Mouse (Mus musculus): ENCODE results near the gene Arhgap4. TPM values are rescaled to one million over a fixed set of nuclear protein-coding genes. Genes with fewer than 3 reads are reported as not detected.
A peak's percentile ranks its signal among the peaks of the same experiment; 100 is the strongest.

The Arhgap4 gene
- polyA plus RNA-seq, 1 experiment from 2014 or later = 2.2 TPM

DNA sequence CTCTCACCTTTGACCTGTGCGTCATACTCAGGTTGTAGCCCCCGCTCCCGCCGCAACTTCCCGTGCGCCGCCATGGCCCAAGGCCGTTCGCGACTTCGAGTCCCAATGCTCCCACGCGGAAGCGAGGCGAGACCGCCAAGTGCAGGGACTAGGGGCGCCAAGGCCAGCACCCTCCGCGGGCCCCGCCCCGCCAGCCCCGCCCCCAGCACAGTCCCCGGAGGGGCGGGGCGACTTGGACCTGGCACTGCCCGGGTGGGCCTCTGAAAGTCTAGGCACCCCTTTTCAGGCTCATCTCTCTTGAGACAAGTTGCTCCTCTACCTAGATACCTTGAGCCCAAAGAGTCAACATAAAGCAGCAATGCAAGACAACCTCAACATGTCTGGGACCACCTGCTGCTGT lies 10.5 kb downstream of the Arhgap4 start:
- Histone ChIP-seq H3K27ac (replicated peaks) (no peak overlapping the region), H3K4me1 (peaks cover 7% of the 10 kb centered on the region; the same call in 1 of the 2 replicates), H3K4me2 (replicated peaks) (no peak overlapping the region; the same call in 1 of the 2 replicates), H3K27me3 (no peaks in the 10 kb centered on the region), H3K9ac (replicated peaks) (no peak overlapping the region), H3K36me3 (no peaks in the 10 kb centered on the region), H3K9me3 (no peaks in the 10 kb centered on the region), H3K4me3 (no peak overlapping the region)
- ATAC-seq (replicated peaks) = no peak
- WGBS = 11% methylated on average over 20 of the region's 26 CpGs

GRCm38 (mm10) chrX:73910451-73910850 lies 11.2 kb downstream of the Arhgap4 start:
- H3K27me3 ChIP-seq = no peaks in the 10 kb centered on the region
- no peaks in the 10 kb centered on the region for H3K36me3 ChIP-seq
- H3K27ac ChIP-seq (replicated peaks) = no peak overlapping the region
- no peak for ATAC-seq (replicated peaks)
- no peaks in the 10 kb centered on the region for H3K9me3 ChIP-seq
- H3K4me1 ChIP-seq = peaks cover 4% of the 10 kb centered on the region; the same call in 1 of the 2 replicates
- H3K9ac ChIP-seq (replicated peaks) = no peak overlapping the region
- no peak overlapping the region for H3K4me3 ChIP-seq
- no peak overlapping the region for H3K4me2 ChIP-seq (replicated peaks)

GRCm38 (mm10) chrX:73910049-73910448 lies 11.6 kb downstream of the Arhgap4 start:
- WGBS = 70% methylated on average over 1 of the region's 1 CpGs
- Histone ChIP-seq H3K27ac (replicated peaks) (no peak overlapping the region), H3K4me2 (replicated peaks) (no peak overlapping the region), H3K4me1 (0 out of 2 replicates have a peak, but pooled peaks cover 3% of the 10 kb centered on the region), H3K27me3 (no peaks in the 10 kb centered on the region), H3K9ac (replicated peaks) (no peak overlapping the region), H3K9me3 (no peaks in the 10 kb centered on the region), H3K4me3 (no peak overlapping the region), H3K36me3 (no peaks in the 10 kb centered on the region)
- ATAC-seq (replicated peaks) = no peak

- Histone ChIP-seq H3K4me1 (no peaks in the 10 kb centered on the region), H3K9ac (replicated peaks) (no peak overlapping the region), H3K9me3 (no peaks in the 10 kb centered on the region), H3K27ac (replicated peaks) (no peak overlapping the region), H3K4me3 (no peak overlapping the region), H3K4me2 (replicated peaks) (no peak overlapping the region), H3K27me3 (no peaks in the 10 kb centered on the region), H3K36me3 (no peaks in the 10 kb centered on the region)
- ATAC-seq (replicated peaks) = no peak
- 77% methylated on average over 3 of the region's 3 CpGs for WGBS
These were observed 23.7 kb downstream of the Arhgap4 start for GRCm38 (mm10) chrX:73897959-73898358.

- no peak within 1 kb of the TSS for H3K9ac ChIP-seq (replicated peaks)
- H3K9me3 ChIP-seq = no peaks in the 10 kb centered on the region
- H3K4me1 ChIP-seq = no peaks in the 10 kb centered on the region
- no peak within 1 kb of the TSS for H3K27ac ChIP-seq (replicated peaks)
- no peak within 1 kb of the TSS for H3K4me2 ChIP-seq (replicated peaks)
- WGBS = 21% methylated on average over 2 of the region's 2 CpGs
- no peak within 1 kb of the TSS for H3K4me3 ChIP-seq
- no peak for ATAC-seq (replicated peaks)
- no peaks in the 10 kb centered on the region for H3K36me3 ChIP-seq
- no peaks in the 10 kb centered on the region for H3K27me3 ChIP-seq
These were observed 26.0 kb downstream of the Arhgap4 start, which contains the start of gene L1cam for GRCm38 (mm10) chrX:73895719-73896118. L1cam (minus strand) TSS chrX:73896105.

DNA sequence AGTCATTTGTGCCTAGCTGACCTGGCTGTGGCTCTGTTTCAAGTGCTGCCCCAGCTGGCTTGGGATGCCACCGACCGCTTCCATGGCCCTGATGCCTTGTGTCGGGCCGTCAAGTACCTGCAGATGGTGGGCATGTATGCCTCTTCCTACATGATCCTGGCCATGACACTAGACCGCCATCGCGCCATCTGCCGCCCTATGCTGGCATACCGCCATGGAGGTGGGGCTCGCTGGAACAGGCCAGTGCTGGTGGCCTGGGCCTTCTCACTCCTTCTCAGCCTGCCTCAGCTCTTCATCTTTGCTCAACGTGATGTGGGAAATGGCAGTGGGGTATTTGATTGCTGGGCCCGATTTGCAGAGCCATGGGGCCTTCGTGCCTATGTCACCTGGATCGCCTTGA lies 28.8 kb downstream of the Arhgap4 start:
- Histone ChIP-seq H3K4me1 (no peaks in the 10 kb centered on the region), H3K36me3 (no peaks in the 10 kb centered on the region), H3K27me3 (no peaks in the 10 kb centered on the region), H3K4me3 (no peak overlapping the region), H3K9ac (replicated peaks) (no peak overlapping the region), H3K4me2 (replicated peaks) (no peak overlapping the region), H3K27ac (replicated peaks) (no peak overlapping the region), H3K9me3 (no peaks in the 10 kb centered on the region)
- WGBS = 88% methylated on average over 14 of the region's 14 CpGs
- no peak for ATAC-seq (replicated peaks)

- Histone ChIP-seq H3K36me3 (no peaks in the 10 kb centered on the region), H3K9me3 (no peaks in the 10 kb centered on the region), H3K27me3 (no peaks in the 10 kb centered on the region), H3K4me3 (no peak within 1 kb of the TSS), H3K4me1 (no peaks in the 10 kb centered on the region), H3K9ac (replicated peaks) (no peak within 1 kb of the TSS), H3K27ac (replicated peaks) (no peak within 1 kb of the TSS), H3K4me2 (replicated peaks) (no peak within 1 kb of the TSS)
- no peak for ATAC-seq (replicated peaks)
- WGBS = 80% methylated on average over 6 of the region's 6 CpGs
These were observed 30.0 kb downstream of the Arhgap4 start, which contains the start of gene Avpr2 for GRCm38 (mm10) chrX:73891551-73892152. Avpr2 (plus strand) TSS chrX:73892102.

DNA sequence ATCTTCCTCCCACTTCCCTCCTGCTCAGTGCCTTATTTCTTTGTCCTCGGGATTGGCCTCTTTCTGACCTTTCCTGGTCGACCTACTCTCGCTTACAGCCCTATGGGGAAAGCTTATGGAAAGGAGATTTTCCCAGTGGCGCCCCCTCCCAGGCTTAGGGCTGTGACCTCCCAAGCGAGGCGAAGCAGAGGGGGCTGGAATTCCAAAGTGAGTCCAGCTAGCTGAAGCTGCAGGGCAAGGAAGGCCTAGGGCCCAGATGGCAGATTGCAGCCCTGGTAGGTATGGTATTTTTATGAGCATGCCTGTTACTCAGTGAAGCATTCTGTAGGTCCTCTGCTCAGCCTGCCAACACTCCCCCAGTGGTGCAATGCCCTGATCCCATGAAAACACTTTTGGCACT lies 40.2 kb downstream of the Arhgap4 start:
- Histone ChIP-seq H3K9ac (replicated peaks) (no peak overlapping the region), H3K9me3 (no peaks in the 10 kb centered on the region), H3K36me3 (no peaks in the 10 kb centered on the region), H3K4me2 (replicated peaks) (peak overlapping the region; percentile 55), H3K4me3 (peak overlapping the region; percentile 58), H3K4me1 (peaks cover 13% of the 10 kb centered on the region), H3K27ac (replicated peaks) (no peak overlapping the region), H3K27me3 (no peaks in the 10 kb centered on the region)
- 22% methylated on average over 6 of the region's 6 CpGs for WGBS
- ATAC-seq (replicated peaks) = no peak

- Histone ChIP-seq H3K9me3 (no peaks in the 10 kb centered on the region), H3K9ac (replicated peaks) (peak overlapping the region; percentile 70), H3K27ac (replicated peaks) (peak overlapping the region; percentile 79), H3K27me3 (no peaks in the 10 kb centered on the region), H3K4me3 (peak overlapping the region; percentile 58), H3K4me1 (peaks cover 13% of the 10 kb centered on the region), H3K36me3 (no peaks in the 10 kb centered on the region), H3K4me2 (replicated peaks) (peak overlapping the region; percentile 55)
- WGBS = 18% methylated on average over 16 of the region's 16 CpGs
- peak; percentile 37 for ATAC-seq (replicated peaks)
These were observed 40.6 kb downstream of the Arhgap4 start for GRCm38 (mm10) chrX:73881036-73881427.

DNA sequence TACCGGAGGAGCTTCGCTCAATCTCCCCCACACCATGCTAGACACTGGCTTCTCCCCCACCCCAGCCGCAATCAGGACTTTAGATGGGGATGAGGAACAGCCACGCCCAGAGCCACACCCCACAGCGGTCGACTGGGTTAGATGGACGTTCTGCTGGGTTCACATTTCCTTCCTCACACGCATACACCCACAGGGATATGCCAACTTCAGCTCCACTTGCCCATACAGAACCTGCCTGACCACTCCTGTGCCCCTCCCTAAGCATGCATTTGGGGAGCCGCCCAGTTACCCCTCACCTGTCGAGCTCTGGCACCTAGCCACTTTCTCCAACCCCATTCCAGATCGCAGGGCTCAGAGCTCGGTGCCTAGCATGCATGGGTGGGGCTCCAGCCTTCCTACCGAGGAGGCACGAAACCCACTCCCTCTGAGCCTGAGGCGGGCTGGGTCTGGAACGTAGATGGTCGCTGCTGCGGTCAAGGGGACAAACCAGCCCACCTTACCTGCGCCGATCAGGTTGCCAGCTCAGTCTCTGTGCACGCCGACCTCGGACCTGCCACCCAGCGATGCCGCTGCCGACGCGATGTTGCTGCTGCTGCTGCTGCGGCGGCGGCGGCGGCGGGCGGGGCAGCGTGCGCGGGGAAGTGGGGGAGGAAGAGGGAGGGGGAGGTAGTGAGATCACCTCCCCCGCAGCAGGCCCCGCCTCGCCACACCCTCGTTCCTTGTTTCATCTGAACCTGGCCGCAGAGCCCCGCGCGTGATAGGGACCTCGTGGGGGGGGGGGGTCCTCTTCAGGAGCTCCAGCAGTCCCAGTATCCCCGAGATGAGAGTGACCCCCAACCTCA lies 41.3 kb downstream of the Arhgap4 start:
- no peaks in the 10 kb centered on the region for H3K36me3 ChIP-seq
- WGBS = 19% methylated on average over 40 of the region's 48 CpGs
- H3K4me2 ChIP-seq (replicated peaks) = peak overlapping the region; percentile 55
- H3K4me3 ChIP-seq = peak overlapping the region; percentile 58
- no peaks in the 10 kb centered on the region for H3K27me3 ChIP-seq
- peaks cover 19% of the 10 kb centered on the region for H3K4me1 ChIP-seq
- H3K27ac ChIP-seq (replicated peaks) = peak overlapping the region; percentile 79
- peak; percentile 76 for ATAC-seq (replicated peaks)
- no peaks in the 10 kb centered on the region for H3K9me3 ChIP-seq
- peak overlapping the region; percentile 70 for H3K9ac ChIP-seq (replicated peaks)

GRCm38 (mm10) chrX:73877014-73877413 lies 44.7 kb downstream of the Arhgap4 start:
- Histone ChIP-seq H3K4me2 (replicated peaks) (peak overlapping the region; percentile 28), H3K4me1 (peaks cover 28% of the 10 kb centered on the region), H3K9ac (replicated peaks) (no peak overlapping the region), H3K9me3 (no peaks in the 10 kb centered on the region), H3K36me3 (no peaks in the 10 kb centered on the region), H3K27ac (replicated peaks) (no peak overlapping the region), H3K27me3 (no peaks in the 10 kb centered on the region), H3K4me3 (peak overlapping the region; percentile 10; the same call in 1 of the 2 replicates)
- no peak for ATAC-seq (replicated peaks)
- WGBS = 87% methylated on average over 1 of the region's 1 CpGs

DNA sequence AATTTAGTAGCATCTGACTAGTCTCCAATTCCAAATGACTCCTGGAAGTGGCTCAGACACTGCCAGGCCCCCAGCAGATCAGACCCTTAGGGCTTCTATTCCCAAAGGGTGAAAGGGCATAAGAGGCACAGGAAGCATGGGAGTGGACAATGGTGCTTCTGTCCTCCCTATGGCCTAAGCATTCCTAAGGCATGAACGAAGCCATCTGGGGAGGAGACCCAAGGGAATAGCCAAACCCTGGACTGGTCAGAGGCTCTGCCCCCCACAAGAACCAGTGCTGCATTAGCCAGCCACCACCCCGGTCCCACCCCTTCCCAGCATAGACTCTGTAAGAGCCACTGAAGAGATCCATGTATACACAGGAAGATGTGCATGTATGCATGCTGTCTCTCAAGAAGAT lies 45.8 kb downstream of the Arhgap4 start:
- peaks cover 24% of the 10 kb centered on the region for H3K4me1 ChIP-seq
- H3K9ac ChIP-seq (replicated peaks) = no peak overlapping the region

More for the DNA sequence above, 45.8 kb downstream of the Arhgap4 start:
- Histone ChIP-seq H3K4me3 (no peak overlapping the region), H3K9me3 (no peaks in the 10 kb centered on the region), H3K4me2 (replicated peaks) (peak overlapping the region; percentile 28), H3K27me3 (no peaks in the 10 kb centered on the region), H3K36me3 (no peaks in the 10 kb centered on the region), H3K27ac (replicated peaks) (no peak overlapping the region)
- WGBS = 66% methylated on average over 2 of the region's 2 CpGs
- no peak for ATAC-seq (replicated peaks)
